Mouse (Mus musculus) activated CD4-positive, CD25-positive, alpha-beta regulatory T cell, adult 9 weeks (primary cell): ENCODE results near the gene Ces1a. TPM values are rescaled to one million over a fixed set of nuclear protein-coding genes. Genes with fewer than 3 reads are reported as not detected.

Source experiments
- polyA plus RNA-seq: library from polyadenylated mRNA; unstranded; fragments of 100-300 nt; shearing (Covaris generic); gene quantifications from one replicate; pipeline ENCODE4 v1.2.1, GENCODE M21; 2017

The Ces1a gene
- not detected for polyA plus RNA-seq

DNA sequence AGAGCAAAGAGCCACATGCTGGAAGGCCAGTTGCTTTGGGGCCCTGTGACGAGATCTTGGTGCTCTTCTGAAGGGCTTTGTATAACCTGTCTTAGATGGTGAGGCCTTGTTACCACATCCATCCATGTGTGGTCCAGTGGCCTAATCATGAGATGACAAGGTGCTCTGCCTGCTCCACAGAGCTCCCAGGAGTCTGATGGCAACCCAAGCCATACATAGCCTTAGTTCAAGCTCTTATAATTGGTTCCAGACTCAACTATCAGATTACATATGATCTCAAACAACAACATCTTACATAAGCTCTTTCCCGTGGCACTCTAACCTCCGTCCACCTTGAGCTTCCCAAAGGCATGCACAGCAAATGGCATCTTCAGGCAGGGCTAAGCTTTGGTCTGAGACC is at the start of gene Ces1a:
Gene Ces1a, minus strand, starts transcription at position 101 of the 400 bp plus-strand sequence.

GRCm38 (mm10) chr8:93079887-93080286 is 31.9 kb upstream of the Ces1a start, which contains the start of gene Ces1b:
Ces1b (minus strand) TSS chr8:93080017.

Other genes starting within 250 kb of the Ces1a start
- gene Mmp2, start 220.9 kb downstream of the Ces1a start, polyA plus RNA-seq = not detected
- 0.78 TPM for gene Lpcat2, start 192.9 kb downstream of the Ces1a start, polyA plus RNA-seq
- gene Capns2, start 146.8 kb downstream of the Ces1a start, polyA plus RNA-seq = not detected
- not detected for gene Slc6a2, start 88.1 kb downstream of the Ces1a start, polyA plus RNA-seq
- not detected for gene Ces1b, start 31.8 kb upstream of the Ces1a start, polyA plus RNA-seq
- gene Ces1c, start 83.1 kb upstream of the Ces1a start, polyA plus RNA-seq = not detected
- not detected for gene Ces1d, start 149.6 kb upstream of the Ces1a start, polyA plus RNA-seq
- gene Ces1e, start 181.4 kb upstream of the Ces1a start, polyA plus RNA-seq = not detected
- gene Ces1f, start 231.6 kb upstream of the Ces1a start, polyA plus RNA-seq = not detected